Mouse (Mus musculus) left cerebral cortex, postnatal 4 days (tissue): Measurements from ENCODE around the gene Slco3a1. TPM values are rescaled to one million over a fixed set of nuclear protein-coding genes. Genes with fewer than 3 reads are reported as not detected.
A peak's percentile ranks its signal among the peaks of the same experiment; 100 is the strongest.

Source experiments
- DNase-seq: peaks from one replicate; pipeline ENCODE4 v3.0.0-alpha.2; 2022
- intact Hi-C: fragments of 180-260 bp; cut with DNase I; formaldehyde crosslinking; loops from one replicate; pipeline ENCODE4 v1.15.1; 2025
- total RNA-seq, 2 experiments: library from RNA; stranded (reverse); gene quantifications; 2 replicates each; pipeline ENCODE4 v1.2.3; 2021

Slco3a1 gene
- total RNA-seq, 2 experiments from 2014 or later = 75.0 to 77.0 TPM

DNA sequence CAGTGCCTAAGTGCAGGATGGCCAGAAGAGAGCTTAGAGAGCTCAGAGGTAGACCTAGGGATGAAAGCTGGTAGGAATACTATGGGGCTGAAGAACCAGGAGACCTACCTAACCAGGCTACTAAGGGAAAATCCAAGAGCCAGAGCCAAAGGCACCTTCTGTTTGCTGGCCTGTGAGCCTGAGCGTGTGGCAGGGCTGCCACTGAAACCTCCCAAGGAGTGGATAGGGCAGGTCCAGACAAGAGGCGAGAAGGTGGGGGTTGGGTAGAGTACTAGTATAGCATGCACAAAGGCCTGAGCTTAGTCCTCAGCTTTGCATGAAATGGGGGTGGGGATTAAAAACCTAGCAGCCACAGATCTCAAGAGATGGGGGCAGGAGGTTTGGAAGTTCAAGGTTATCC lies 156.3 kb downstream of the Slco3a1 start:
- intact Hi-C loops = no loop called here
- no peak for DNase-seq

GRCm38 (mm10) chr7:74391451-74391873 lies 163.1 kb downstream of the Slco3a1 start:
- intact Hi-C loops = no loop called here
- DNase-seq = no peak

GRCm38 (mm10) chr7:74389570-74389969 lies 165.0 kb downstream of the Slco3a1 start:
- intact Hi-C loops = no loop called here
- no peak for DNase-seq

DNA sequence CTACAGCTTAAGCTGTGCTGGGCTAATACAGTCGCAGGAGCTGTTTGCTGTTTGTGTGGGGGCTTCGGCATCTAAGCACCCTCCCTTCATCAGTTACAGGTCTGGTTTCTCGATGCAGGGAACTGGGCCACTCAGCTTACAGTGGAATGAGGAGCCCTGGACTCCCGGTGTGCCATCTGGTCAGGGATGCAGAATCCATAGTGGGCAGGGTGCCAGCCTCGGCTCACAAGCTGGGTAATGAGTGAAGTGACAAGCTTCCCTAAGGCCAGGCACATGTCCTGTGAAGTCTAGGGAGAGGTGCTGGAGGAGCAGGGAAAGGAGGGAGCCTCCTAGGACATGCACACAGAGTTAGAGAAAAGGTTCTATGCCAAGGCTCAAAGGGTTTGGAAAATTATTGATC lies 168.3 kb downstream of the Slco3a1 start:
- peak; percentile 95 for DNase-seq
- intact Hi-C loops = no loop called here

DNA sequence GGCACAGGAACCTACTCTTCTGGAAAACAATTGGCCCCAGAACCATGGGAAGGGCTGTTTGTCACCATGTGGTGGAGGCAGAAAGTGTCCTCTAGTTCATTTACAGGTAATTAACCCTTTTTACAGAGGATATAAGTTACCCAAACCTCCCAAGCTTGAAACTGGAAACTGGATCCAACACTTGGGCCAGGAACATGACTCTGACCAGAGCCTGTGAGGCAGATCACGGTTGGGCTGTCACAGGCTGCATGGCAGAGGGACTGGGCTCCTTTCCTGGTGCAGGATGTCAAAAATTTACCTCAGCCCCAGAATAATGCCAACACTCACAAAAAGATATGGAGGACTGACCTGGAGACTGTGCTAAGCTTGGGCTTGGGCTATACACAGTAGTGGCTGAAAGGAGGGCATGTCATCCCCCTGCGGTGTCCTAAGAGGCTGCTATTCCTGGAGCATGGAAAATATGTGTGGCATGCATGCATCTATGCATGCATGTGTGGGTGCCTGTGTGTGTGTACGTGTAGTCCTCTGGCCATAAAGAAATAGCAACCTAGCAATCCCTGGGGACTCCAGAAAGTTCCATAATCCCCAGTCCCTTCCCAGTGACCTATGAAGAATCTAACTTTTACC lies 171.4 kb downstream of the Slco3a1 start:
- intact Hi-C loops = no loop called here
- DNase-seq = no peak

DNA sequence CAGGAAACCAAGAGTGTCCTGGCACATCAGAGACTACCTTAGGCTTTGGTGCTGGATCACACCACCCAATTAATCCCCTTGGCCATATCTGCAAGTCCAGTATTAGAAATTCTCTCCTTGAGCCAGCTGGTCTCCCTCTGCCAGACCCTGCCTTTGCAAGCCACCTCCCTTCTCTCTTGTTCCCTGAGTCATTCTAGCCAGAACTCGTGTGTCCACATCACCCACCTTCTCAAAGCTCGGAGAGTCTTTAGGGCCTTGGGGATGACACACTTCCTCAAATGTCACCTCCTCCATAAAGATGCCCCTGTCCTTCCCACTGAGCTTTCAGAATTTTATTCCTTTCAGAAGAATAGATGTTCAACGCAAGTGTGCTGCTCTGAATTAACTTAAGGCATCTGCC lies 172.3 kb downstream of the Slco3a1 start:
- DNase-seq = no peak
- intact Hi-C loops = no loop called here

GRCm38 (mm10) chr7:74381881-74382281 lies 172.7 kb downstream of the Slco3a1 start:
- no peak for DNase-seq
- intact Hi-C loops = no loop called here

DNA sequence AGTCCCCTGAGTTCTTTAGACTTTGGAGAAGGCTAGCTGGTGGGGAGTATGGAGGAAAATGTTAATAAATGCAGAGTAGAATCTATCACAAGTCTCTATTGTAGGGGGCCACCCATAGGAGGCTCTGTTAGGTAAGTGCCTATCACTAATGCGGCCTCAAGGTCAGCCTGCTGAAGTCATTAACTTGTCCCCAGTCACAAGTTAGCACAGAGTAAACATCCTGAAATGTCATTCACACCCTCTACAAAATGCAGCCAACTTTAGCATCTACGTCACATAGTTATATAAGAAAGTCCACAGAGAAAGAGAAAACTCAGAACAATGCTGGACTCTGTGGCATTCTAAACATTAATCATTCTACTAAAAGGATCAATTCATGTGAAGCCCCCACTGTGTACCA lies 173.5 kb downstream of the Slco3a1 start:
- intact Hi-C loops = no loop called here
- DNase-seq = no peak

- intact Hi-C loops = loop anchor here (10.0 kb wide), 1 partner anchor 987 kb away; no protein-coding TSS in a partner anchor
- no peak for DNase-seq
Observed at GRCm38 (mm10) chr7:74377909-74378308, 176.7 kb downstream of the Slco3a1 start.

DNA sequence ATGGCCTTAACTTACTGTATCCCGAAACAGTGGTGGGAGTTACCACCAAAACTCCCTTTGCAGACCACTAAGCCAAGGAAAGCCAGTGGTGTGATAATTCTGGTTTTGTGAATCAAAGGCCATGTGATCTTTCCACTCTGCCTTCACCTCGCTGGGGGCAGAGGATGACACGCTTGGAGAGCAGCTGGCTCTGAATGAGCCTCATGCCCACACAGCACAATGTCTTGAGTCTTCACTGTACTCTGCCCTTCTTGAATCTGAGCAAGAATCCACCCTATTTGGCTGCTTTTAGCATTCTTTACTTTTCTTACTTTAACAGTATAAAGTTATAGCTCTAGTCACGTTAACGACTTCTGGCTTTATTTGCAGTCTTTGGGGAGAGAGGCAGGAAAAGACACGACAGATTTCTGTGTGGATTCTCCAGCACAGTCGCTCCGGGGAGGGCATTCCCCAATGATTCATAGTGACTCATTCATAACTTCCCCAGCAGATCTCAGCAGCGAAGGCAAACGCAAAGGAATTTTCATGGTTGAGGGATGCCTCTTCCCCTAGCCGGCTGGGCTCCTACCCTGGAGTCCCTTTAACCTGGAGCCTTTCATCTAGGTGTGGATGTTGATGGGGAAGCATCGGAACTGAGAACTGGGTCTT lies 178.1 kb downstream of the Slco3a1 start:
- no peak for DNase-seq
- intact Hi-C loops = loop anchor here (10.0 kb wide), 1 partner anchor 988 kb away; no protein-coding TSS in a partner anchor

DNA sequence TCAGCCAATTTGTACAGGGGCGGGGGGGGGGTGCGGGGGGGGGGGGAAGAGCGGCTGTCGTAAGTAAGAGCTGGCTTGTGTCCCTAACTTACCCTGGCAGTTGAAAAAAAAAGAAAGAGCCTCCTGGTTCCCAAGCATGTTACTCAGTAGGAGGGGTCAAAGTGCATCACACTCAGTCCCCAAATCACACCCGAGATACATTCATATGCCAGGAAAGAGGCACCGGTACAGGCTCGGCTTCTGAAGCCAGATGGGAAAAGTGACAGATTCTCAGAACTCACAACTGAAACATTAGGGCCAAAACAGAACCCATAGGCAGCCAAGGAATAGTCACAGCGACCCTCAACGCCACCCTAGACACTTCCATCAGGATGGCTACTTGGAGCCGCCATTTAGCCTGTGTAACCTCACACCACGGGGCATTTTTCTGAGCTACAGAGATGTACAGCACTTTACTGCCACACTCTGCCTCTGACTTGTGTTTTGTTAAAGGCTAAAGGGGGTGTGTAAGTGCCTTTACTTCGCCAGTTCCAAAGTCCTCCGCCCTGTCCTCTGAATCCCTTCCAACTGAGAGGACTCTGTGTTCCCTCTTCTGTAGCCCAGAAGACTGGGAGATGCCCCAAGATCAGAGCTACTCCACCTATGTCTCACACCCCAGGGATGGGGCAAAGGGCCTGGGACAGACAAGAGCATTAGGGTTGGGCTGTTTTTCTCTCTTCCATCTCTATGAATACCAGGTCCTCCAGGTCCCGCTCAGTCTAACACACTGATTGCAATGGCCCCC lies 179.2 kb downstream of the Slco3a1 start:
- DNase-seq = no peak
- intact Hi-C loops = loop anchor here (10.0 kb wide), 1 partner anchor 989 kb away; no protein-coding TSS in a partner anchor

GRCm38 (mm10) chr7:74373056-74373455 lies 181.5 kb downstream of the Slco3a1 start:
- no peak for DNase-seq
- intact Hi-C loops = loop anchor here (5.0 to 10.0 kb wide), 2 partner anchors 179 to 992 kb away; partner anchors contain the start of gene Slco3a1

DNA sequence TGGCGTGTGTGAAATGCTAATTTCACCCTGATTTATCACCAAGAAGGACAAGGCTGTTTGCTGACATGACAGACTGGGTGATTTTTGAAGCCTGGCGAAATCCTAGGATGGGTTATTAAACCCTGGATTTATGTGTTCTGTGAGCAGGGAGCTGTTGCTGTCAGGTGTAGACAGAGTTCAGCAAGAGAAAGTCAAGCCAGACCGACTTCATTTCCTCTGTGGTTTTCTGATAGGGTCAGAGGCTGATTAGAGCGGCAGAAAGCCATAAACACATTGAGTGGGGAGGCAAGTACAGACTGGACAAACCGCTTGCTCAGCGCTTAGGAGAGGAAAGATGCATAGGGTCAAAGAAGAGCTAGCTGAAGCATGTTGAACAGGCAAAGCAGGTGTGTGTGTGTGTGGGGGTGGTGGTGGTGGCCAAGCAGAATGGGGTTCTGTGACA lies 182.4 kb downstream of the Slco3a1 start:
- intact Hi-C loops = loop anchor here (5.0 to 10.0 kb wide), 2 partner anchors 180 to 993 kb away; partner anchors contain the start of gene Slco3a1
- DNase-seq = no peak

DNA sequence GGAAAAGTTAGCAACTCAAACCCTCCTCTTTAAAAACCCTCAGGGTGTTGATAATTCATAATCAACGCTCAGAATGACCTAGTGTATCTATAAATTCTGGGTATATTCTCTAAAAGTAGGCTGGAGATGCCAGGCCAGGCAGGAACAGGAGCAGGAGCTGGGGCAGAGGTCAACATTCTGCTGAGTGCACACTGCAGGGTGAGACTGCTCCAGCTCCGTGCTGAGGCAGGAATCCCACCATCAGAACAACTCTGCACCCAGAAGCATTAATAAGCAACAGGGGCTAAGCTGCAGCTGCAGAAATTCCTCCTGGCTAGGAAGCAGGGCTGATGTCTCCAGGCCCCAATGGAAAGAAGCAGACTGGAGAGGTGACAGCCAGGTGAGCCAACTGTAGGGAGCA lies 182.9 kb downstream of the Slco3a1 start:
- intact Hi-C loops = loop anchor here (2.0 to 10.0 kb wide), 3 partner anchors 181 to 993 kb away; partner anchors contain the start of gene Slco3a1

DNA sequence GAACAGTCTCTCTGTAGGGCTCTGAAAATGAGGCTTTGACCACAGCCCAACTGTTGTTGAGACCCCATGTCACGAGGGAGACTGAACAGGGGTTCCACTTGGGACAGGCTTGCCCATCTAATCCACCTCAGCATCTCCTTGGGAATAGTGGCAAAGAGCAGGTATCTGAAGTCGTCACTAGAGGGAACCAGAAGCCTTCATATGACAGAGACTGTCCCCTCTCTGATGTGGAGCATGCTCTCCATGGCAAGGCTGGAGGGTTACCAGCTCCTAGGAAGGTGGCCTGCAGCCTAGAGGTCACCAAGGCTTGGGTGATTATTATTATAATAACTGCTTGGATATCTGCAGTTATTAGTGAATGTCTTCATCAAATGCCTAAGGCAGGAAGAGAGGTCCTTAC lies 183.4 kb downstream of the Slco3a1 start:
- DNase-seq = peak; percentile 47
- intact Hi-C loops = loop anchor here (2.0 to 10.0 kb wide), 3 partner anchors 181 to 994 kb away; partner anchors contain the start of gene Slco3a1

More for the DNA sequence above, 182.9 kb downstream of the Slco3a1 start:
- no peak for DNase-seq

DNA sequence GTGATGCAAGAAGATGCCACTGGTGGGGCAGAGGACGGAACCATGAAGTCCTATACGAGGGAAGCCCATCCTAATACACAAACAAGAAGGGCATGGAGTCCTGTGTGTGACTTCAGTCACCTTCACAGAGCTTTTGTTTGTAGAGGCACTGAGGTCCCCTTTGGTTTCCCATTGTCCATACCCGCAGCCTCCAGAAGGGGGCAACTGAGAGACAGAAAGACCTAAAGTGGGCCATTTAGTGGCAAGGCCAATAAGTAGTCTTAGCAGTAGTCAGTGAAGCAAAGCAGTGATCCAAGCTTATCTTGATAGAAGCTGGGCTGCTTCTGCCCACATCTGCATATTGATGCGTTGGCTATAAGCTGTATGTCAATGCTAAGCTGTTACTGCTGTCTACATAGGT lies 184.9 kb downstream of the Slco3a1 start:
- DNase-seq = peak; percentile 54
- intact Hi-C loops = loop anchor here (2.0 to 10.0 kb wide), 3 partner anchors 183 to 995 kb away; partner anchors contain the start of gene Slco3a1

- intact Hi-C loops = no loop called here
- DNase-seq = no peak
Observed at GRCm38 (mm10) chr7:74368256-74368980, 186.2 kb downstream of the Slco3a1 start.

- DNase-seq = peak; percentile 68
- intact Hi-C loops = no loop called here
Observed at GRCm38 (mm10) chr7:74367350-74367749, 187.2 kb downstream of the Slco3a1 start.

DNA sequence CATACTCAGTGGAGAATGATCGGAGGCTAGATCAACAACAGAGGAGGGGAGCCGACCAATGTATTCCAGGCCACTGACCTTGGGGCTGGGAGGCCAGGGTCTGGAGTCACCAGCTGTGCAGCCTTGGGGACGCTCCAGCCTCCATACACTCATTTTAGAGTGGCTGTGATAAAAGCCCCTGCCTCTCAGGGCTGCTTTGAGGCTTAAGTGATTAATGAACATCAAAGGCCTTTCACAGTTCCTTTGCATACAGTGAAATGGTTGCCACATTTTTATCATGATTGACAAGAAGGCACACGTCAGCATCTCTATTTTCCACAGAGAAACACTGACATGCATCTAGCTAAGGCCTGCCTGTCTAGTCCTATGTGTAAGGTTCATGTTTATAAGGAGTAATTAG lies 189.0 kb downstream of the Slco3a1 start:
- intact Hi-C loops = no loop called here
- no peak for DNase-seq

DNA sequence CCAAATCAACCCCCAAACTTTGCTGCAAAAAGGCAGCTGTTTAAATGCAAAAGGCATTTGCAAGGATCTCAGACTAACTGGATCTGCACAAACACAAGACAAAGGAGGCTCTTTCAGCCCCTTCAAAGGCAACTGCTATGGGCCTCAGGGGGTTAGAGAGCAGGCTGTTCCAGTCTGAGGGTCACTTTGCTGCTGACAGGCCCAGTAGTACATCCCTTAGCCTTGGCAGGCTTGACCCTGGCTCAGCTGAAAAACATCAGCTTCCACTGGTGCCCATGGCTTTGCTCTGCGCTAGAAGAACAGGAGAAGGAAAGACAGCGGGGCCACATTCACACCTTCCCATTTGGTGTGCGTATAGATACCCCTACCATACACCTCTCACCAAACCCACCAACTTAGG lies 189.6 kb downstream of the Slco3a1 start:
- DNase-seq = no peak
- intact Hi-C loops = no loop called here
